Comparison of ENCODE assay signal across 9 mouse cellular contexts in the genomic region with DNA sequence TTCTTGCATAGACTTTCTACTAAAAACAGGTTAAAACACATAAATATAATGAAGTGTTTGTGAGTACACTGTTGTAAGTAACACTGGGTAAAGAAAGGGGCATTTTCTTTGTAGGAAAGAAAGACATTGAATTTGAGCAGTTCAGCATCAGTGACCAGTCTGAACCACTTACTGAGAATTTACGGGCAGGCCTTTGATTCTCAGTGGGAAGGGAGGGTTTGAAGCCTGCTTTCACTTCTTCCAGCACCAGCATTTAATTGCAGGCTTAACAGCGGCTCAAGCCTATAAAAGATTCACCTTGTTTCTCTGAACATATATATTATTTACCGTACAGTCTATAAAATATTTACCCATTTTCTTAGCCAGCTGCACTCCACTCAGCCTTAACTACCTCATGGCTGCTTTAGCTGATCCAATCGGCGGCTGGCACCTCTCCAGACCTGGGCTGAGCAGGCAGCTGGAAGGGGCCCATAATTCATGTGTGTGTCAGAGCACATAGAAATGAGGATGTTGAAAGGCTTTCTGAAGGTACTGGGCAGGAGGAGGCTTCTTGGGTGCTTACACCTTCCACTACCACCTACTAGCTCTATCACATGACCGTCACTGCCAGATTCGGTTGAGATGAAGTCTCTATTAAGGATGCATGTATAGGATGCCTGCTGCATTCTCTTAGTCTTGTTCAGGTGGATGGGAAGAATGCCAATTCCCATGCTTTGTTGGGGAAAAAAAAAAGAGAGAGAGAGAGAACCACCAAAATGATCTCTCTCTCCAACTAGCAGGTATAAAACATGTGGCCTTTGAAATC. TPM values are rescaled to one million over a fixed set of nuclear protein-coding genes. Genes with fewer than 3 reads are reported as not detected.
A peak's percentile ranks its signal among the peaks of the same experiment; 100 is the strongest.
DNase-seq lines count a peak whose midpoint lies in the region; ATAC-seq and TF ChIP-seq lines count a peak whose summit lies in the region.
"Had no signal": no experiment of that assay in that cellular context is flagged by ENCODE, and none has a peak within 500 bp of the region (broad histone marks: within the 10 kb centered on the region; RNA-seq: fewer than 3 reads in every experiment).

No protein-coding gene starts in this region.

- peak; percentile 72; the same call in 1 of the 2 replicates for ATAC-seq in forebrain, embryonic 12.5 days (ENCODE audit: low FRiP score)
- ATAC-seq in forebrain, embryonic 11.5 days (replicated peaks; ENCODE audit: low FRiP score): no peak
- ATAC-seq in hindbrain, embryonic 15.5 days (ENCODE audit: low FRiP score, low read depth): peak; percentile 87
- ATAC-seq in limb, embryonic 14.5 days (ENCODE audit: low FRiP score, low read depth): peak; percentile 82

- peaks cover 4% of the 10 kb centered on the region; the same call in 1 of the 2 replicates for H3K4me1 ChIP-seq in forebrain, embryonic 12.5 days
- H3K4me1 ChIP-seq in forebrain, embryonic 11.5 days (replicated peaks; ENCODE audit: control insufficient read depth, insufficient read depth, low read length): no peaks in the 10 kb centered on the region
- peaks cover 9% of the 10 kb centered on the region; the same call in 1 of the 2 replicates for H3K4me1 ChIP-seq in hindbrain, embryonic 15.5 days (replicated peaks)
- H3K4me1 ChIP-seq in limb, embryonic 14.5 days (ENCODE audit: control insufficient read depth, insufficient read depth, low read length): peaks cover 13% of the 10 kb centered on the region

- no peaks in the 10 kb centered on the region for H3K27me3 ChIP-seq in forebrain, embryonic 12.5 days
- H3K27me3 ChIP-seq in forebrain, embryonic 11.5 days (ENCODE audit: control insufficient read depth, insufficient read depth, low read length): no peaks in the 10 kb centered on the region
- H3K27me3 ChIP-seq in hindbrain, embryonic 15.5 days: no peaks in the 10 kb centered on the region
- H3K27me3 ChIP-seq in limb, embryonic 14.5 days (ENCODE audit: control insufficient read depth, insufficient read depth, low read length): no peaks in the 10 kb centered on the region

- H3K4me2 ChIP-seq in forebrain, embryonic 12.5 days: no peak overlapping the region
- H3K4me2 ChIP-seq in forebrain, embryonic 11.5 days (ENCODE audit: low read depth, low read length, severe bottlenecking): no peak overlapping the region
- no peak overlapping the region for H3K4me2 ChIP-seq in hindbrain, embryonic 15.5 days
- no peak overlapping the region for H3K4me2 ChIP-seq in limb, embryonic 14.5 days (replicated peaks; ENCODE audit: low read depth, low read length, severe bottlenecking)

- no peak overlapping the region for H3K4me3 ChIP-seq in forebrain, embryonic 12.5 days (replicated peaks)
- H3K4me3 ChIP-seq in forebrain, embryonic 11.5 days (ENCODE audit: low read depth, low read length): no peak overlapping the region
- H3K4me3 ChIP-seq in hindbrain, embryonic 15.5 days: no peak overlapping the region
- no peak overlapping the region for H3K4me3 ChIP-seq in limb, embryonic 14.5 days (replicated peaks; ENCODE audit: low read length)

- DNase-seq in forebrain, embryonic 11.5 days (ENCODE audit: low spot score): no peak
- peak; percentile 53 for DNase-seq in NIH3T3 (ENCODE audit: low read depth)
- DNase-seq in limb, embryonic 14.5 days (ENCODE audit: low spot score): peak; percentile 77
- no peak for DNase-seq in c-Kit-positive CD71-positive TER-119-positive erythroid progenitor cells, embryonic 14.5 days (ENCODE audit: low spot score)
- DNase-seq in left cerebral cortex, adult 18-20 months (ENCODE audit: low spot score in 2 of 2): no peak
- DNase-seq in gastrocnemius, postnatal 25 days: no peak

- H3K9ac ChIP-seq in forebrain, embryonic 12.5 days: no peak overlapping the region
- H3K9ac ChIP-seq in forebrain, embryonic 11.5 days (ENCODE audit: low read length): no peak overlapping the region
- H3K9ac ChIP-seq in hindbrain, embryonic 15.5 days: peak overlapping the region; percentile 4; the same call in 1 of the 2 replicates
- H3K9ac ChIP-seq in limb, embryonic 14.5 days (ENCODE audit: low read depth, low read length, severe bottlenecking): no peak overlapping the region

- H3K36me3 ChIP-seq in forebrain, embryonic 12.5 days (replicated peaks): no peaks in the 10 kb centered on the region
- no peaks in the 10 kb centered on the region for H3K36me3 ChIP-seq in forebrain, embryonic 11.5 days (ENCODE audit: control insufficient read depth, insufficient read depth, low read length)
- no peaks in the 10 kb centered on the region for H3K36me3 ChIP-seq in hindbrain, embryonic 15.5 days
- no peaks in the 10 kb centered on the region for H3K36me3 ChIP-seq in limb, embryonic 14.5 days (ENCODE audit: control insufficient read depth, insufficient read depth, low read length)

- no peaks in the 10 kb centered on the region for H3K9me3 ChIP-seq in forebrain, embryonic 12.5 days
- no peaks in the 10 kb centered on the region for H3K9me3 ChIP-seq in forebrain, embryonic 11.5 days (ENCODE audit: control insufficient read depth, low read length)
- no peaks in the 10 kb centered on the region for H3K9me3 ChIP-seq in hindbrain, embryonic 15.5 days
- no peaks in the 10 kb centered on the region for H3K9me3 ChIP-seq in limb, embryonic 14.5 days (ENCODE audit: control insufficient read depth, low read length)

- H3K27ac ChIP-seq in forebrain, embryonic 12.5 days: no peak overlapping the region
- H3K27ac ChIP-seq in forebrain, embryonic 11.5 days (ENCODE audit: low read depth, low read length): no peak overlapping the region
- H3K27ac ChIP-seq in hindbrain, embryonic 15.5 days (replicated peaks): peak overlapping the region; percentile 10; the same call in 1 of the 2 replicates
- no peak overlapping the region for H3K27ac ChIP-seq in limb, embryonic 14.5 days (replicated peaks; ENCODE audit: low read depth, low read length)
- H3K27ac ChIP-seq: macrophage had no signal

- TF ChIP-seq POLR2A in limb, embryonic 14.5 days (IDR thresholded peaks at IDR 0.05; ENCODE audit: borderline replicate concordance, extremely low read depth, insufficient read depth, insufficient read length): no peak

- 65% methylated on average over 7 of the region's 7 CpGs for WGBS in forebrain, embryonic 12.5 days
- 80% methylated on average over 7 of the region's 7 CpGs for WGBS in forebrain, embryonic 11.5 days
- 65% methylated on average over 7 of the region's 7 CpGs for WGBS in hindbrain, embryonic 15.5 days
- 22% methylated on average over 7 of the region's 7 CpGs for WGBS in limb, embryonic 14.5 days

RNA-seq across cellular contexts. Expression of a gene that starts 50.0 kb away (rescaled TPM):
- 6.4 and 7.7 TPM in 2 replicates for polyA plus RNA-seq in forebrain, embryonic 12.5 days (2016; fragmentation: Nextera tagmentation; extraction: Ambion mirVana)
- polyA plus RNA-seq in forebrain, embryonic 11.5 days (2014; fragmentation: Nextera tagmentation; extraction: Ambion mirVana): 7.1 and 7.7 TPM in 2 replicates
- polyA plus RNA-seq in hindbrain, embryonic 15.5 days (2015; fragmentation: Nextera tagmentation; extraction: Ambion mirVana): 7.2 and 7.5 TPM in 2 replicates
- 5.1 and 5.7 TPM in 2 replicates for polyA plus RNA-seq in limb, embryonic 14.5 days (2012; rRNA removed)
- polyA plus RNA-seq in limb, embryonic 14.5 days (2014; fragmentation: Nextera tagmentation; extraction: Ambion mirVana): 7.8 and 10.9 TPM in 2 replicates
- total RNA-seq in left cerebral cortex, adult 18-20 months (2021): 10 to 100 TPM; 18.3 to 22.1 TPM
- 1 to 10 TPM; 5.6 to 7.1 TPM for total RNA-seq in gastrocnemius, postnatal 25 days (2021)

Comparison
In these comparisons a context has a peak if more than half of its experiments do, and no peak if none do; other contexts are left out.
1. DNase-seq: peak in NIH3T3 (single experiment) and limb, embryonic 14.5 days (single experiment); none in forebrain, embryonic 11.5 days (single experiment), c-Kit-positive CD71-positive TER-119-positive erythroid progenitor cells, embryonic 14.5 days (single experiment), left cerebral cortex, adult 18-20 months (0 of 2) and gastrocnemius, postnatal 25 days (single experiment).